Mouse (Mus musculus) megakaryocyte progenitor cell, adult 5-6 weeks (primary cell): ENCODE measurements around the gene Zfp422. TPM values are rescaled to one million over a fixed set of nuclear protein-coding genes. Genes with fewer than 3 reads are reported as not detected.
"Not testable (repeated sequence)": the region's sequence is repeated elsewhere in the genome, so short reads cannot be mapped to it uniquely, and the experiment has no call there.

Experiments used
- ATAC-seq: replicated peaks from 2 replicates; pipeline ENCODE4 v1.8.0; 2016; ENCODE audit warnings: mild to moderate bottlenecking, moderate TSS enrichment, inconsistent platforms; ENCODE audit not compliant: poor library complexity
- total RNA-seq, 2 experiments: library from RNA; stranded (forward) in 1 of 2; stranded (reverse) in 1 of 2; fragments of 157-497, 149-512 nt in 1 of 2; fragments of 200-1000 nt in 1 of 2; gene quantifications; 2 replicates each; pipeline versions ENCODE4 v1.2.3 to v1.2.4; 2015 to 2017

Zfp422 gene
- total RNA-seq, 2 experiments from 2014 or later, result 58.4 to 134 TPM

- peak; percentile 13 for ATAC-seq
These were observed 21.6 kb upstream of the Zfp422 start, which contains the start of gene Depp1 for GRCm38 (mm10) chr6:116650406-116650805. Depp1 (plus strand) TSS chr6:116650609.

- 0 out of 2 replicates have a peak, but pooled peaks have one; percentile 17 for ATAC-seq
These were observed 21.0 kb upstream of the Zfp422 start for GRCm38 (mm10) chr6:116649811-116650210.

- ATAC-seq, result no peak
These were observed 19.0 kb upstream of the Zfp422 start for GRCm38 (mm10) chr6:116647763-116648162.

- no peak for ATAC-seq
These were observed 15.5 kb upstream of the Zfp422 start for GRCm38 (mm10) chr6:116644335-116644734.

GRCm38 (mm10) chr6:116643881-116644280, 15.1 kb upstream of the Zfp422 start:
- no peak for ATAC-seq

GRCm38 (mm10) chr6:116642942-116643341, 14.1 kb upstream of the Zfp422 start:
- ATAC-seq, result no peak

GRCm38 (mm10) chr6:116639663-116640062, 10.9 kb upstream of the Zfp422 start:
- ATAC-seq, result no peak

GRCm38 (mm10) chr6:116638871-116639270, 10.1 kb upstream of the Zfp422 start:
- no peak for ATAC-seq

GRCm38 (mm10) chr6:116637496-116637895, 8.7 kb upstream of the Zfp422 start:
- no peak for ATAC-seq

GRCm38 (mm10) chr6:116636581-116637235, 7.9 kb upstream of the Zfp422 start:
- no peak for ATAC-seq

GRCm38 (mm10) chr6:116635251-116636180, 6.7 kb upstream of the Zfp422 start:
- ATAC-seq, result peak; percentile 37

- ATAC-seq, result no peak
These were observed 5.2 kb upstream of the Zfp422 start for GRCm38 (mm10) chr6:116633741-116634695.

- ATAC-seq, result peak; percentile 57
These were observed 3.3 kb upstream of the Zfp422 start for GRCm38 (mm10) chr6:116632129-116632528.

- no peak for ATAC-seq
These were observed 967 bp upstream of the Zfp422 start for GRCm38 (mm10) chr6:116629766-116630165.

- ATAC-seq, result no peak
These were observed 704 bp downstream of the Zfp422 start for GRCm38 (mm10) chr6:116628095-116628494.

GRCm38 (mm10) chr6:116626417-116626816, 2.4 kb downstream of the Zfp422 start:
- not testable (repeated sequence) for ATAC-seq

- peak; percentile 79 for ATAC-seq
These were observed 7.3 kb downstream of the Zfp422 start for GRCm38 (mm10) chr6:116621318-116622023.

GRCm38 (mm10) chr6:116618073-116618472, 10.7 kb downstream of the Zfp422 start:
- ATAC-seq, result no peak

- ATAC-seq, result peak; percentile 61
These were observed 13.1 kb downstream of the Zfp422 start for GRCm38 (mm10) chr6:116615719-116616118.

GRCm38 (mm10) chr6:116607230-116607629, 21.6 kb downstream of the Zfp422 start:
- peak; percentile 44; the same call in 1 of the 2 replicates for ATAC-seq
